Mouse (Mus musculus) kidney, adult 18-20 months (tissue): ENCODE measurements around the gene Fbxo10.
"Not testable (repeated sequence)": the region's sequence is repeated elsewhere in the genome, so short reads cannot be mapped to it uniquely, and the experiment has no call there.

Experiments used
- DNase-seq: peaks from one replicate; pipeline ENCODE4 v3.0.0; 2021

The Fbxo10 gene

DNA sequence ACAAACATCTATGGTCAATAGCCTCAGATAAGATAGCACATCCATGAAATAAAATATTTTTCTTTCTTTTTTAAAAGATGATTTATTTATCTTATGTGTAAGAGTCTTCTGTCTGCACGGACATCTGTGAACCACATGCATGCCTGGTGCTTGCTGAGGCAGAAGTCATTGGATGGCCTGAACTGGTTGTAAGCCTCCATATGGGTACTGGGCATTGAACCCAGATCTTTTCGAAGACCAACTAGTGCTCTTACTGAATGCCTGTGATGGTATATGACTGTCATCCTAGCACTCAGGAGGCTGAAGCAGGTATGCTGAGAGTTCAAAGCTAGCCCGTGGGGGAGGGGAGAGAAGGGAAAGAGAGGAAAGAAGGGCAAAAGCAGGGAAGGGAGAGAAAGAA, 86.3 kb downstream of the Fbxo10 start:
- DNase-seq, result no peak

- DNase-seq, result no peak
Measured at GRCm38 (mm10) chr4:44994776-44995175, 89.6 kb downstream of the Fbxo10 start.

GRCm38 (mm10) chr4:44993847-44994246, 90.6 kb downstream of the Fbxo10 start:
- no peak for DNase-seq

DNA sequence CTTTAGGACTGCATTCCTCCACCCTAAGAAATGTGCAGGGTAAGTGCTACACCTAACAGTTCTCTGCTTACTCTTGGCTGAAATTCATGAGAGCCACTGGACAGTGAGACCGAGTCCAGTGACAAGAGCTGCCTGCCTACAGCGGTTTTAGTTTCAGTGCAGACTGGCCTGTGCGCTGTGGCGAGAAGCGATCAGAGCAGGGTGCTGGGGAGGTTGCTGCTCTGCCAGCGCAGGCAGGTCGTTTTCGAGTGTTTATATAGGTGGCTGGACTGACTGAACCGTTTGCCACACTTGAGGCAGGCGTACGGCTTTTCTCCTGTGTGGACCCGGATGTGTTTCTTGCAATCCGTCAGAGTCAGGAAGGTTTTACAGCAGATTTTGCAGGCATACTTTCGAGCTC, 91.2 kb downstream of the Fbxo10 start:
- DNase-seq, result not testable (repeated sequence)

DNA sequence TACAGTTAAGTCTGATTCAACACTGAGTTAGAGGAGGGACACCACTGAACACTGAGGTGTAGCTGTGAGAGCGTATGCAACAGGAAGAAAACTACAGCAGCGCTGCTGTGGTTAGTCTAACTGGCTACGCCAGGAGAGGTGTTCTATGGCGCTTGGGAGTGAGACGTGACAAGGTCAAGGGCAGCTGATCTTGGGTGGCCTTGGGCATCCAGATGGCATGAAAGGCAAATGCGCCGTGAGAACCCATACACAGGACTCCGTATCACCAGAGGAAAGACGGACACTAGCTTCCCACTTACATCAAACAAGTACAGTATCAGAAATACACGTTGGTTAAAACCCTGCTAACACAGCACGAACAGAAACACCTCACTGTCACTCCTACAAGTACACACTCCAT, 92.1 kb downstream of the Fbxo10 start:
- DNase-seq, result not testable (repeated sequence)

DNA sequence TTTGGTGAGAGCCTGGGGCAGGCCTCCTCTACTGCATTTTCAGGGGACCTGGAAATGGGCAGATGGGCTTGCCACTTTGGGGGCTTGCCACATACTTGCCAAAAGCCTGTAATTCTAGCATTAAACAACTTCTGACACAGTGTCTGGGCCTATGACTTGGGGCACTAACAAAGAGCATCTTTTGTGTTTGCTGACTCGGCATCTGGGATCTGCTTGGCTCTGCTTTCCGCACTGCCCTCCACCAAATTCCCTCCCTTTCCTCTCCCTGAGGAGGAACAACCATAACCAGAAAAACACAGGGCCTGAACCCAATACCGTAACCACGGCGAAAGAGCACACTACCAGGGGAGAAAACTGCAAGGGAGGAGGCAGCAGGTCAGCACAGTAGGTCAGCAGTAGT, 93.8 kb downstream of the Fbxo10 start:
- DNase-seq, result no peak
